Mouse (Mus musculus): ENCODE data around the gene Tmprss4.

- TF ChIP-seq CTCF (IDR thresholded peaks at IDR 0.05), result no peak
- no peak for TF ChIP-seq EP300 (IDR thresholded peaks at IDR 0.05; ENCODE audit: insufficient read depth, low read depth, low read length)
Observed at GRCm38 (mm10) chr9:45179282-45179681, 24.6 kb downstream of the Tmprss4 start.

Data from heart, adult 2 months (tissue).